Mouse (Mus musculus) olfactory bulb, adult 2 months (tissue): ENCODE measurements around the gene Olfr49.

Source experiments
- CTCF ChIP-seq: fragments of 200-500 bp; IDR thresholded peaks from 2 replicates; pipeline ENCODE4 v1.5.1; 2012; ENCODE audit warnings: low read depth, mild to moderate bottlenecking, low read length, moderate library complexity; ENCODE audit not compliant: insufficient read depth
- POLR2A ChIP-seq: fragments of 200-500 bp; IDR thresholded peaks from 2 replicates; pipeline ENCODE4 v1.6.1; 2012; ENCODE audit warnings: mild to moderate bottlenecking, low read depth, low read length, moderate library complexity; ENCODE audit not compliant: insufficient read depth

DNA sequence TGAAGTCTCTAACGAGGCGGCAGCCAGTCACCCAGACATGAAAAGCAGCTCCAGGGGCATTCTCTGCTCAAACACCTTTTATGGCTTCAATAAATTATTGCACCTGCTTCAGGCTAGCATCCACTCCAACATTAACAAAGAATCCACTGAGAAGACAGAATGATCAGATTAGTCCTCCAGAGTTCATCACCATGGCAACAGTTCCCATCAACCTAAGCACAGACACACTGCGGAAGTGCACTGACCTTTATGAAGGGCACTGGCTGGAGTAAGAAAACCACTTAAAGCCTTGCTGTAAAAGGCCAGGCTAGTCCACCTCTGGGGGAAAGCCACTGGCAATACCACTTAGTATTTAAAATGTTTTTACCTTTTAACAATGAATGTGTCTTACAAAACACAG lies 40.6 kb downstream of the Olfr49 start:
- TF ChIP-seq CTCF (no peak), POLR2A (no peak)
